Mouse (Mus musculus) lung, postnatal 0 days (tissue): Measurements from ENCODE around the gene Sdf2l1. TPM values are rescaled to one million over a fixed set of nuclear protein-coding genes. Genes with fewer than 3 reads are reported as not detected.

Source experiments
- ATAC-seq: fragments of 200-750 bp; cut with Nextera tagmentation; 2 replicates; pipeline ENCODE4 v1.8.0; 2017; ENCODE audit warnings: moderate library complexity
- DNase-seq: peaks from one replicate; pipeline ENCODE4 v3.0.0-alpha.2; 2016; ENCODE audit warnings: low spot score
- H3K27ac ChIP-seq: fragments of 300-500 bp; sonication (generic); 2 replicates; pipeline ENCODE4 v1.5.1; 2014; ENCODE audit warnings: antibody characterized with exemption, mild to moderate bottlenecking, low read length, mixed read lengths
- H3K27me3 ChIP-seq: fragments of 300-500 bp; sonication (generic); replicated peaks from 2 replicates; pipeline ENCODE4 v1.6.1; 2014; ENCODE audit warnings: low read length, mixed read lengths; ENCODE audit not compliant: insufficient read depth
- H3K36me3 ChIP-seq: fragments of 300-500 bp; sonication (generic); 2 replicates; pipeline ENCODE4 v1.6.1; 2014; ENCODE audit warnings: low read length, mixed read lengths; ENCODE audit not compliant: insufficient read depth
- H3K4me1 ChIP-seq: fragments of 300-500 bp; sonication (generic); 2 replicates; pipeline ENCODE4 v1.6.1; 2014; ENCODE audit warnings: antibody characterized with exemption, low read depth, low read length, mixed read lengths; ENCODE audit not compliant: insufficient read depth
- H3K4me2 ChIP-seq: fragments of 300-500 bp; sonication (generic); replicated peaks from 2 replicates; pipeline ENCODE4 v1.6.1; 2014; ENCODE audit warnings: low read depth, mild to moderate bottlenecking, low read length, moderate library complexity, mixed read lengths
- H3K4me3 ChIP-seq: fragments of 300-500 bp; sonication (generic); 2 replicates; pipeline ENCODE4 v1.5.1; 2014; ENCODE audit warnings: low read depth, low read length
- H3K9ac ChIP-seq: fragments of 300-500 bp; sonication (generic); replicated peaks from 2 replicates; pipeline ENCODE4 v1.6.1; 2014; ENCODE audit warnings: low read depth, mild to moderate bottlenecking
- H3K9me3 ChIP-seq: fragments of 300-500 bp; sonication (generic); 2 replicates; pipeline ENCODE4 v1.6.1; 2016; ENCODE audit warnings: low read length, mixed read lengths
- CTCF ChIP-seq: IDR thresholded peaks from 2 replicates; pipeline ENCODE4 v1.5.1; 2016; ENCODE audit warnings: antibody characterized with exemption, mild to moderate bottlenecking
- EP300 ChIP-seq: IDR thresholded peaks from 2 replicates; pipeline ENCODE4 v1.6.1; 2016; ENCODE audit warnings: antibody characterized with exemption, mild to moderate bottlenecking, control low read depth
- WGBS: fragments of 180-500 bp; shearing (Covaris S2); extraction: QIAGEN DNeasy Blood & Tissue Kit; methylation state at CpG from one replicate; pipeline ENCODE4 v1.1.7; 2014; 5-methylcytosine and 5-hydroxymethylcytosine counted together
- polyA plus RNA-seq: library from polyadenylated mRNA; unstranded; fragments of >200 nt; fragmentation: Nextera tagmentation; extraction: Ambion mirVana; gene quantifications from 2 replicates; pipeline ENCODE4 v1.2.1, GENCODE M21; 2015

The Sdf2l1 gene
- polyA plus RNA-seq, 1 experiment from 2014 or later: 20.6 TPM

DNA sequence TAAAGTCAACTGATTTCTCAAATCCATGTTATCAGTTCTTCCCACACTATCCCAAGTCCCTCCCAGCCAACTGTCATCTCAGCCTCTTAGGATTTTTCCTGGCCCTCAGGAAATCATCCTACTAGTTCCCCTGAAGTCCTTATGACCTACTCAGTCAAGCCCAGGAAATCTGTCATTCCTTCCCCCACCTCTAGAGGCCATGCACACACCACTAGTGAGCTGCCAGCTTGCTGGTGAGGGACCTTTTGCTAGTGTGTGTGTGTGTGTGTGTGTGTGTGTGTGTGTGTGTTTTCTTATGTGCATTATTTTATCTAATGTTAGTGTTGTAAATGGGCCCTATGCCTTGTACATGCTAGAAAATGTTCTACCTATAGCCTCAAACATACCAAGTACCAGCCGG is 4.9 kb downstream of the Sdf2l1 start:
- WGBS: 91% methylated on average over 1 of the region's 1 CpGs
- Histone ChIP-seq H3K9me3 (no peaks in the 10 kb centered on the region), H3K27ac (no peak overlapping the region), H3K4me3 (no peak overlapping the region), H3K36me3 (no peaks in the 10 kb centered on the region), H3K4me1 (peaks cover 13% of the 10 kb centered on the region), H3K27me3 (no peaks in the 10 kb centered on the region), H3K4me2 (no peak overlapping the region), H3K9ac (no peak overlapping the region)
- DNase-seq (peak; percentile 48), ATAC-seq (no peak)
- TF ChIP-seq EP300 (no peak), CTCF (peak; percentile 82)

GRCm38 (mm10) chr16:17124871-17125520 is 7.2 kb downstream of the Sdf2l1 start, which contains the start of gene 2610318N02Rik:
Gene 2610318N02Rik (minus strand): TSS chr16:17125167.
- WGBS: 2% methylated on average over 25 of the region's 25 CpGs
- peaks cover 10% of the 10 kb centered on the region for H3K4me1 ChIP-seq

GRCm38 (mm10) chr16:17124119-17124870 is 7.9 kb downstream of the Sdf2l1 start:
- no peak for ATAC-seq
- no peak overlapping the region for H3K9ac ChIP-seq
- TF ChIP-seq CTCF: no peak
- no peak for TF ChIP-seq EP300
- no peaks in the 10 kb centered on the region for H3K36me3 ChIP-seq
- H3K9me3 ChIP-seq: no peaks in the 10 kb centered on the region
- no peak for DNase-seq
- H3K27ac ChIP-seq: no peak overlapping the region
- peak overlapping the region; percentile 8 for H3K4me3 ChIP-seq
- peaks cover 10% of the 10 kb centered on the region for H3K4me1 ChIP-seq
- 8% methylated on average over 22 of the region's 22 CpGs for WGBS
- H3K4me2 ChIP-seq: peak overlapping the region; percentile 55
- H3K27me3 ChIP-seq: no peaks in the 10 kb centered on the region

More at GRCm38 (mm10) chr16:17124871-17125520, 7.2 kb downstream of the Sdf2l1 start, which contains the start of gene 2610318N02Rik:
- no peak within 1 kb of the TSS for H3K9ac ChIP-seq
- H3K27me3 ChIP-seq: no peaks in the 10 kb centered on the region
- TF ChIP-seq CTCF (0 out of 2 replicates have a peak, but pooled peaks have one; percentile 3), EP300 (no peak)
- peak; percentile 89 for DNase-seq
- H3K4me2 ChIP-seq: peak within 1 kb of the TSS; percentile 55
- H3K4me3 ChIP-seq: peak within 1 kb of the TSS; percentile 8
- H3K27ac ChIP-seq: no peak within 1 kb of the TSS
- H3K36me3 ChIP-seq: no peaks in the 10 kb centered on the region
- H3K9me3 ChIP-seq: no peaks in the 10 kb centered on the region
- peak; percentile 94 for ATAC-seq

GRCm38 (mm10) chr16:17121569-17121968 is 10.6 kb downstream of the Sdf2l1 start:
- no peak for TF ChIP-seq CTCF
- no peak for TF ChIP-seq EP300
- no peaks in the 10 kb centered on the region for H3K36me3 ChIP-seq
- 79% methylated on average over 12 of the region's 14 CpGs for WGBS

DNA sequence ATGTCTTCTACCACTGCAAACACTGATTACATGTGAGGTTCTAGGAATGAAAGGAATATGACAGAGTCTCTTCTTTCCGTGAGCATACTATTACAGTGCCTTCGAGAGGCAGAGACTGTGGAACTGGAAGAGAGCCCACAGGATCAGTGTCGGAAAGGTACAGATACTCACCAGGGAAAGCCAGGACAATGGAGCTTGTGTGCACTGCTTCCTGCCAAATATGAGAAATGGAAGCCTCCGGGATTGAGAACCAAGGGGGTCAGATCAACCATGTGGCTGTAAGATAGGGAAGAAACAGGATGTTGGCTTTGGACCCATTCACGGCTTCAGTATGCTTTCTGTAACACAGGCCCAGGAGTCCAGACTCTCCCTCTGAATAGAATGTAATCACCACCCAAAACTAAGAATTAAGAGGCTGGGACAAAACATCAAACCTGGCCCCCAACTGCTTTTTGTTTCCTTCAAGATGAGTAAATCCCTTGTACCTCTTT is 14.8 kb downstream of the Sdf2l1 start:
- no peaks in the 10 kb centered on the region for H3K9me3 ChIP-seq
- ATAC-seq (no peak), DNase-seq (no peak)
- no peaks in the 10 kb centered on the region for H3K27me3 ChIP-seq
- H3K36me3 ChIP-seq: no peaks in the 10 kb centered on the region
- H3K4me2 ChIP-seq: no peak overlapping the region
- no peak overlapping the region for H3K9ac ChIP-seq
- no peak overlapping the region for H3K27ac ChIP-seq
- no peaks in the 10 kb centered on the region for H3K4me1 ChIP-seq
- H3K4me3 ChIP-seq: no peak overlapping the region
- TF ChIP-seq EP300 (no peak), CTCF (no peak)
- WGBS: 71% methylated on average over 5 of the region's 5 CpGs

More at GRCm38 (mm10) chr16:17121569-17121968, 10.6 kb downstream of the Sdf2l1 start:
- H3K9me3 ChIP-seq: no peaks in the 10 kb centered on the region
- H3K27me3 ChIP-seq: no peaks in the 10 kb centered on the region
- DNase-seq (no peak), ATAC-seq (no peak)
- no peak overlapping the region for H3K4me3 ChIP-seq
- no peak overlapping the region for H3K4me2 ChIP-seq
- no peak overlapping the region for H3K9ac ChIP-seq
- H3K4me1 ChIP-seq: peaks cover 10% of the 10 kb centered on the region
- H3K27ac ChIP-seq: no peak overlapping the region
